Mouse (Mus musculus) heart, embryonic 11.5 days (tissue): ENCODE measurements around the gene Ccdc78. TPM values are rescaled to one million over a fixed set of nuclear protein-coding genes. Genes with fewer than 3 reads are reported as not detected.
A peak's percentile ranks its signal among the peaks of the same experiment; 100 is the strongest.

Experiments
- ATAC-seq: fragments of 200-750 bp; cut with Nextera tagmentation; replicated peaks from 2 replicates; pipeline ENCODE4 v1.8.0; 2017; ENCODE audit warnings: moderate library complexity; ENCODE audit not compliant: insufficient number of reproducible peaks, low FRiP score, low TSS enrichment
- H3K27ac ChIP-seq: fragments of 300-500 bp; sonication (generic); 2 replicates; pipeline ENCODE4 v1.5.1; 2014; ENCODE audit warnings: mild to moderate bottlenecking, low read depth, low read length
- H3K27me3 ChIP-seq: fragments of 300-500 bp; sonication (generic); 2 replicates; pipeline ENCODE4 v1.6.1; 2014; ENCODE audit warnings: mild to moderate bottlenecking, low read length, mixed read lengths; ENCODE audit not compliant: control insufficient read depth, insufficient read depth
- H3K36me3 ChIP-seq: fragments of 300-500 bp; sonication (generic); 2 replicates; pipeline ENCODE4 v1.6.1; 2014; ENCODE audit warnings: mild to moderate bottlenecking, low read length, moderate library complexity, mixed read lengths; ENCODE audit not compliant: control insufficient read depth, insufficient read depth
- H3K4me1 ChIP-seq: fragments of 300-500 bp; sonication (generic); 2 replicates; pipeline ENCODE4 v1.6.1; 2014; ENCODE audit warnings: low read length; ENCODE audit not compliant: control insufficient read depth, insufficient read depth
- H3K4me2 ChIP-seq: fragments of 300-500 bp; sonication (generic); 2 replicates; pipeline ENCODE4 v1.6.1; 2014; ENCODE audit warnings: mild to moderate bottlenecking, moderate library complexity
- H3K4me3 ChIP-seq: fragments of 300-500 bp; sonication (generic); 2 replicates; pipeline ENCODE4 v1.5.1; 2014; ENCODE audit warnings: low read depth, low read length
- H3K9ac ChIP-seq: fragments of 300-500 bp; sonication (generic); 2 replicates; pipeline ENCODE4 v1.6.1; 2014; ENCODE audit warnings: mild to moderate bottlenecking, low read depth, low read length, moderate library complexity
- H3K9me3 ChIP-seq: fragments of 300-500 bp; sonication (generic); replicated peaks from 2 replicates; pipeline ENCODE4 v1.6.1; 2016; ENCODE audit warnings: low read length; ENCODE audit not compliant: control insufficient read depth
- WGBS: fragments of 180-500 bp; shearing (Covaris S2); extraction: QIAGEN DNeasy Blood & Tissue Kit; methylation state at CpG from one replicate; pipeline ENCODE4 v1.1.7; 2014; ENCODE audit not compliant: insufficient replicate concordance; 5-methylcytosine and 5-hydroxymethylcytosine counted together
- polyA plus RNA-seq: library from polyadenylated mRNA; unstranded; fragments of >200 nt; fragmentation: Nextera tagmentation; extraction: Ambion mirVana; gene quantifications from 2 replicates; pipeline ENCODE4 v1.2.1, GENCODE M21; 2014

Gene Ccdc78
- polyA plus RNA-seq, 1 experiment from 2014 or later = 0.13 TPM

- 76% methylated on average over 4 of the region's 4 CpGs for WGBS
- Histone ChIP-seq H3K9ac (no peak overlapping the region), H3K4me3 (no peak overlapping the region), H3K27ac (no peak overlapping the region), H3K4me2 (no peak overlapping the region), H3K36me3 (no peaks in the 10 kb centered on the region), H3K9me3 (no peaks in the 10 kb centered on the region), H3K4me1 (peaks cover 10% of the 10 kb centered on the region), H3K27me3 (no peaks in the 10 kb centered on the region)
- no peak for ATAC-seq
Measured at GRCm38 (mm10) chr17:25755086-25755485, 31.3 kb upstream of the Ccdc78 start.

GRCm38 (mm10) chr17:25755627-25756377 is 30.6 kb upstream of the Ccdc78 start:
- 28% methylated on average over 4 of the region's 4 CpGs for WGBS
- ATAC-seq = 0 out of 2 replicates have a peak, but pooled peaks have one; percentile 27
- no peak overlapping the region for H3K27ac ChIP-seq

GRCm38 (mm10) chr17:25756378-25757242 is 29.8 kb upstream of the Ccdc78 start:
- Histone ChIP-seq H3K27me3 (no peaks in the 10 kb centered on the region), H3K4me1 (peaks cover 5% of the 10 kb centered on the region), H3K9ac (no peak overlapping the region), H3K36me3 (no peaks in the 10 kb centered on the region), H3K9me3 (no peaks in the 10 kb centered on the region), H3K4me2 (no peak overlapping the region), H3K27ac (no peak overlapping the region), H3K4me3 (no peak overlapping the region)
- no peak; the same call in 1 of the 2 replicates for ATAC-seq
- WGBS = 61% methylated on average over 9 of the region's 9 CpGs

More at GRCm38 (mm10) chr17:25755627-25756377, 30.6 kb upstream of the Ccdc78 start:
- Histone ChIP-seq H3K4me2 (no peak overlapping the region), H3K9me3 (no peaks in the 10 kb centered on the region), H3K27me3 (no peaks in the 10 kb centered on the region), H3K36me3 (no peaks in the 10 kb centered on the region), H3K9ac (no peak overlapping the region), H3K4me1 (peaks cover 10% of the 10 kb centered on the region), H3K4me3 (no peak overlapping the region)

- H3K4me1 ChIP-seq = peaks cover 4% of the 10 kb centered on the region; the same call in 1 of the 2 replicates
- no peak overlapping the region for H3K4me2 ChIP-seq
- no peaks in the 10 kb centered on the region for H3K9me3 ChIP-seq
- ATAC-seq = no peak
- H3K4me3 ChIP-seq = no peak overlapping the region
- H3K36me3 ChIP-seq = no peaks in the 10 kb centered on the region
- no peak overlapping the region for H3K9ac ChIP-seq
- no peaks in the 10 kb centered on the region for H3K27me3 ChIP-seq
- 57% methylated on average over 3 of the region's 3 CpGs for WGBS
- H3K27ac ChIP-seq = no peak overlapping the region
Measured at GRCm38 (mm10) chr17:25757691-25758090, 28.7 kb upstream of the Ccdc78 start.

- H3K27ac ChIP-seq = no peak overlapping the region
- no peak overlapping the region for H3K4me2 ChIP-seq
- H3K27me3 ChIP-seq = no peaks in the 10 kb centered on the region
- ATAC-seq = no peak
- peaks cover 4% of the 10 kb centered on the region; the same call in 1 of the 2 replicates for H3K4me1 ChIP-seq
- H3K9ac ChIP-seq = no peak overlapping the region
- no peak overlapping the region for H3K4me3 ChIP-seq
- no peaks in the 10 kb centered on the region for H3K9me3 ChIP-seq
- 64% methylated on average over 8 of the region's 8 CpGs for whole genome bisulfite sequencing
- no peaks in the 10 kb centered on the region for H3K36me3 ChIP-seq
Measured at GRCm38 (mm10) chr17:25760148-25760547, 26.2 kb upstream of the Ccdc78 start.

- Histone ChIP-seq H3K9ac (no peak overlapping the region), H3K4me3 (no peak overlapping the region), H3K36me3 (no peaks in the 10 kb centered on the region), H3K4me1 (no peaks in the 10 kb centered on the region), H3K27me3 (peaks cover 2% of the 10 kb centered on the region; the same call in 1 of the 2 replicates), H3K4me2 (no peak overlapping the region), H3K9me3 (no peaks in the 10 kb centered on the region), H3K27ac (no peak overlapping the region)
- WGBS = 43% methylated on average over 4 of the region's 4 CpGs
- no peak for ATAC-seq
Measured at GRCm38 (mm10) chr17:25761561-25761970, 24.8 kb upstream of the Ccdc78 start.

GRCm38 (mm10) chr17:25762591-25762990 is 23.8 kb upstream of the Ccdc78 start:
- WGBS = 35% methylated on average over 3 of the region's 3 CpGs
- peaks cover 2% of the 10 kb centered on the region; the same call in 1 of the 2 replicates for H3K27me3 ChIP-seq

GRCm38 (mm10) chr17:25765886-25766285 is 20.5 kb upstream of the Ccdc78 start:
- Histone ChIP-seq H3K36me3 (no peaks in the 10 kb centered on the region), H3K27me3 (peaks cover 7% of the 10 kb centered on the region), H3K4me2 (no peak overlapping the region), H3K27ac (no peak overlapping the region), H3K4me1 (no peaks in the 10 kb centered on the region), H3K4me3 (no peak overlapping the region), H3K9ac (no peak overlapping the region), H3K9me3 (no peaks in the 10 kb centered on the region)
- no peak for ATAC-seq
- WGBS = 64% methylated on average over 5 of the region's 5 CpGs

More at GRCm38 (mm10) chr17:25762591-25762990, 23.8 kb upstream of the Ccdc78 start:
- Histone ChIP-seq H3K4me3 (no peak overlapping the region), H3K9ac (no peak overlapping the region), H3K36me3 (no peaks in the 10 kb centered on the region), H3K9me3 (no peaks in the 10 kb centered on the region), H3K4me1 (no peaks in the 10 kb centered on the region), H3K27ac (no peak overlapping the region), H3K4me2 (no peak overlapping the region)
- ATAC-seq = no peak
